Mouse (Mus musculus): ENCODE results near the gene Kcnj11.

Kcnj11 gene

GRCm38 (mm10) chr7:46104256-46104915 is 3.8 kb upstream of the Kcnj11 start:
- no peak for DNase-seq (ENCODE audit: low spot score)

DNA sequence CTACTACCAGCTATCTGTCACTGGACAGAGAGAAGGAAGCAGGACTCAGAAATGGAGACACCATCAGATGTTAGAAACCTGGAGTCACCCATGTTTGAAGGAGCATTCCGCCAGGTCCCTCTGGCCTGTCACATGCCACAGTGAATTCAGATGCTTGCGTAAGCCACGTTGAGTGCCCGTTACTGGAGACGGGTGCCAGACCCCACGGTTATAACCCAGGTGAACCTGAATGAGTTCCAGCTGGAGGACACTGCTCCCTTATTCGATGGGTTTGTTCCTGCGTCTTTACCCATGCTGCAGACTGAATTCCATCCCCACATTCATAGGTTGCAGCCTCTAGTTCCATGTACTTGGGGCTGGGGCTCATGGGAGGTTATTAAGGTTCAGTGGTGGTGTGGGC is 3.2 kb upstream of the Kcnj11 start:
- no peak for DNase-seq (ENCODE audit: low spot score)

GRCm38 (mm10) chr7:46103075-46103591 is 2.6 kb upstream of the Kcnj11 start:
- no peak for DNase-seq (ENCODE audit: low spot score)

DNA sequence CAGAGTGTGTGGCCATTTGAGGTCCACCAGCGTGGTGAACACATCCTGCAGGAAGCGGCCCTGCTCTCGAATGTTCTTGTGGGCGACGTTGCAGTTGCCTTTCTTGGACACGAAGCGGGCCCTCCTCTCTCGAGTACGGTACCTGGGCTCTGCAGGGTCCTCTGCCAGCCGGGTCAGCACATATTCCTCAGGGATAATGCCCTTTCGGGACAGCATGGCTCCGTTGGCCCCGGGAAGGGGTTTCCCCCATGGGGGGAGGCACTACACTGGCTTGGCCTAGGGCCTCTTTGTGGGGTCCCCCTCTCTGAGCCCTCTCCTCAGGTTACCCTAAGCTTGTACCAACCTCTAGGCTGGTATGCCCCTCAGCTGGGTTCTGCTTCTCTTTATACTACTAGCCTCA is 882 bp downstream of the Kcnj11 start:
- DNase-seq (ENCODE audit: low spot score) = no peak

- no peak for DNase-seq (ENCODE audit: low spot score)
Measured at GRCm38 (mm10) chr7:46098919-46099286, 1.7 kb downstream of the Kcnj11 start.

- no peak for DNase-seq (ENCODE audit: low spot score)
Measured at GRCm38 (mm10) chr7:46098221-46098918, 2.2 kb downstream of the Kcnj11 start.

DNA sequence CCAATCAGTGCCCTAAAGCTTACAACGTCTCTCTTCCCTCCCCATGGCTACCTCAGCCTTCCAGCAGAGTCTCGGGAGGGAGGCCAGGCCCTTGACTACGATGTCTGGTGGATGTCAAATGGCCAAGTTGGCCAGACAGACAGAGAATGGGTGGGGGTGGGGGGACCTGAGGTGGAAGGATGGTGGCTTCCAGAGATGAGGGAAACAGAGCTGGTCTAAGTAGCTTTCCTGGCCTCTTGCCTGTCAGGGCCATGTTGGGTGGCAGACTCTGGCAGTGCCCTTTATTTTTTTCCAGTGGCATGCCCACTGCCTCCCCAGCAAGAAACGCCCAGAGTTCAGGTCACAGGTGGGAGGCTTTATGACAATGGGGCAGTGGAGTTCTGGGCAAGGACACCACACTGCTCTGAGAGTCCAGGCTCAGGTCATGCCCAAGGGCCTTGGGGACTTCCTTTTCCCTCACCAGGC is 3.2 kb downstream of the Kcnj11 start:
- DNase-seq (ENCODE audit: low spot score) = no peak

DNA sequence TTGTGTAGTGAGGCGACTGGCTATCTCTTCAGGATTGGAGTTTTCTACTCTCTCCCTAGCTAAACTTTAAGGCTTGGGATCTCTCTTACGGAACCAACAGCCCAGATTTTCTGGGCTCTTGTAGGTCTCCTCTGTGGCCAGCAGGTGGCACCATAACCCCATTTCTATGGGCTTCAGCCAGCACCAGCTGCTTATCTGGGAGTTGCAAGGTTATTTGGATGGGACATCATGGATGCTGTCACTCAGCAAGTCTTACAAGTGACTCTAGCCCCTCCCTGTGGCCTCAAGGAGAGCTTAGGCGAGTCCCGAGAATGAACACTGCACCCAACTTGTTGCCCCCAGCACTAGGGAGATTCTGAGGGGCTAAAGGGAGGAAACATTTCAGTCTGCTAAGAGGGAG is 4.4 kb downstream of the Kcnj11 start:
- DNase-seq (ENCODE audit: low spot score) = peak; percentile 74

- DNase-seq (ENCODE audit: low spot score) = no peak
Measured at GRCm38 (mm10) chr7:46092803-46093202, 7.8 kb downstream of the Kcnj11 start.

DNA sequence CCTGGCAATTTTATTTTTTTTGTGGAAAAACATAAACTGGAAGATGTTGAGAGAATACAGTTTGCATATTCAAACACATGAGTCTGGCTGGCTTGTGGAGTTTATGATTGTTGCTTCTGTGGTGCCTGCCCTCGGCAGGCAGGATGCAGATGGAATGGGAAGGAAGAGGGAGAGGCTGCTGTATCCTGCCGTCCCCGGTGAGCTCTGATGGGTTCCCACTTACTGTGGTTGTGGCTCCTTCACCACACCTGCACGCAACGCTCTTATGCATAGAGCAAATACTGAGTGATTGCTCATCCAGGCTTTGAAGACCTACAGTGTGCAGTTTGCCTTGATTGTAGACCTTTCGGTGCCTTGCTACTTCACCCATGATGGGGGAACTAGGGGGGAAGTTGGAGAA is 12.3 kb downstream of the Kcnj11 start:
- DNase-seq (ENCODE audit: low spot score) = no peak

DNA sequence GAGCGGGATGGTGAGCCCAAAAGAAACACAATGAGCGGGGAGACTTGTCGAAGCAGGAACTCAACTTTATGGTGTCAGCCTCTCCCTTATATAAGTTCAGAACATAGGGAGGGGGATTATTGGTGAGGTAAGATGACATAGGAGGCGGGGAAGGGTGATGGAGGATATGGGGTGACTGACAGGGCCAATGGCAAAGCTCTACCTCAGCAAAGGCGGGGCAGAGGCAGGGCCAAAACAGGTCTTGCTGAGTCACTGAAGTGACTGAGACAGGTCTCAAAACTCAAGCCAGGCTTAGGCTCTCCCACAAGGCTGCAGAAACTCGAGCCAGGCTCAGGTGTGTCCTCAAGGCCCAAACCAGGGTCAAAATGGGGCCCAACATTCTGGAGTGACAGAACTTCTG is 14.2 kb downstream of the Kcnj11 start:
- DNase-seq (ENCODE audit: low spot score) = no peak

GRCm38 (mm10) chr7:46084839-46085513 is 15.6 kb downstream of the Kcnj11 start:
- DNase-seq (ENCODE audit: low spot score) = no peak

- DNase-seq (ENCODE audit: low spot score) = no peak
Measured at GRCm38 (mm10) chr7:46084024-46084423, 16.5 kb downstream of the Kcnj11 start.

GRCm38 (mm10) chr7:46077675-46078074 is 22.9 kb downstream of the Kcnj11 start:
- no peak for DNase-seq (ENCODE audit: low spot score)

DNA sequence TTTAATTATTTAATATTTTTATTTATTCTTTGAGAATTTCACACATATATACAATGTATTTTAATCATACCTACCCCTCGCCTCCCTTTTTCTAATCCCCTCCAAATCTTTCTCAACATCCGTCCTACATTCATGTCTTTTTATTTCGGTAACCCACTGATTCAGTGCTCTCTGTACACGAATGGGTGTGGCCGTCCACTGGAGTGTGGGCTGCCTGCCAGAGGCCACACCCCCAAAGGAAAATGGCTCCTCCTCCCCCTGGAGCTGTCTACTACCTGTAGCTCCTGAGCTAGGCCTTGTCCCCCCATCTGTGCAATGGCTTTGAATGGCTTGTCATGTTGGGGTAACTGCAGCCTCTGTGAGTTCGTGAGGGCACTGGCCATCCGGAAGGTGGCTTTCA is 23.7 kb downstream of the Kcnj11 start:
- DNase-seq (ENCODE audit: low spot score) = no peak

- no peak for DNase-seq (ENCODE audit: low spot score)
Measured at GRCm38 (mm10) chr7:46068831-46069230, 31.7 kb downstream of the Kcnj11 start.

- no peak for DNase-seq (ENCODE audit: low spot score)
Measured at GRCm38 (mm10) chr7:46063296-46063695, 37.3 kb downstream of the Kcnj11 start.

DNA sequence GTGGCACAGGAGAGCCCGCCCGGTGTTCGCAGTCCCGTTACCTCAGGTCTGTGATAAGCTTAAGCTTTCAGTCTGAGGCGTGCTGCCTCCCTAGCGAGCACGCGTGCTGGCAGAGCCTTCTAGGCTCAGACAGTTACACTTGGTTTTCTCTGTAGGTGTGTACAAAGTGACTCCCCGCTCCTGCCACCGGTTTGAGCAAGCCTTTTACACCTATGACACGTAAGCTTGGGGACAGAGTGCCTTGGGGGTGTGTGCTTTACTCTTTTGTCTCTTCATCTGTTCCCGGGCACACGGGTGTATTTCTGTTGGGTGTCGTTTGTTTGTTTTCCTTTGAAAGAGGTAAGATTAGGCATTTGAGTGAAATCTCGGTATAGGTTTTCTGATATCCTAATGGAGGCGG is 39.0 kb downstream of the Kcnj11 start:
- DNase-seq (ENCODE audit: low spot score) = no peak

DNA sequence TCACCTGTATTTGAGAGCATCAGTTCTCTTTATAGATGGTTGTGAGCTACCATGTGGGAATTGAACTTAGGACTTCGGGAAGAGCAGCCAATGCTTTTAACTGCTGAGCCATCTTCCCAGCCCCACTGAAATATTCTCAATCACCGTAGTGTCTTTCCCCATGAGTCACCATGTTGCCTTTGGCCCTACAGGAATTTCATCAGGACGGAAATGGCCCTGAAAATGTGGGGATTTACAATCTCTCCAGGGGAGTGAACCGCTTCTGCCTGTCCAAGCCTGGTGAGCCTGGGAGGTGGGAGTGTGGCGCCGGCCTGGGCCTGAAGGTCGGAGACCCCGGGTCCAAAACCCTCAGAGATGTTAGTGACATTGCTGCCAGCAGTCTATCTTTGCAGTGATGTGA is 39.9 kb downstream of the Kcnj11 start:
- no peak for DNase-seq (ENCODE audit: low spot score)

DNA sequence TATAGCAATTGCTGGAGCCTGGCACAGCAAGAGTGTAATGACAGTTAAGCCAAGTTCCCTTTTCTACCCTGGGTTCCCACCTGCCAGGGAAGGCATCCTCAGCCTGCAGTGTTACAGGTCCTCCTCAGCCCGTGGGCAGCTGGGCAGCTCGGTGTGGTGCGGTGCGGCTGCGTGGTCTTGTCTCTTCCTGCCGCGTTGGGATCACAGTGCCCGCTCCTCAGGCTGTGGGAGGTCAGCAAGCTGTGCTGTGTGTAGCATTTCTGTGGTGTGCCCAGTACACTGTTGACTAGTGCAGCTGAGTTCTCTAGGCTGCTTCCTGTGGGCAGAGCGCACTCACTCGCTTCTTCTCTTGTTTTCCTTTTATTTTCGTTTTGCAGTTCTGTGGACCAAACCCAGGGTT is 41.7 kb downstream of the Kcnj11 start:
- DNase-seq (ENCODE audit: low spot score) = no peak

- DNase-seq (ENCODE audit: low spot score) = no peak
Measured at GRCm38 (mm10) chr7:46053566-46053965, 47.0 kb downstream of the Kcnj11 start.

- no peak for DNase-seq (ENCODE audit: low spot score)
Measured at GRCm38 (mm10) chr7:46052161-46052821, 48.3 kb downstream of the Kcnj11 start.

- DNase-seq (ENCODE audit: low spot score) = no peak
Measured at GRCm38 (mm10) chr7:46049981-46050380, 50.6 kb downstream of the Kcnj11 start.
